Mouse (Mus musculus) granulocyte monocyte progenitor cell, adult 5-6 weeks (primary cell): ENCODE data around the gene Cipc. TPM values are rescaled to one million over a fixed set of nuclear protein-coding genes. Genes with fewer than 3 reads are reported as not detected.
A peak's percentile ranks its signal among the peaks of the same experiment; 100 is the strongest.

Experiments used
- ATAC-seq: replicated peaks from 2 replicates; pipeline ENCODE4 v1.8.0; 2016; ENCODE audit warnings: mild to moderate bottlenecking, moderate TSS enrichment, inconsistent platforms; ENCODE audit not compliant: poor library complexity, severe bottlenecking
- total RNA-seq, 2 experiments: library from RNA; stranded (forward) in 1 of 2; stranded (reverse) in 1 of 2; fragments of 200-712, 200-1000 nt in 1 of 2; fragments of >200 nt in 1 of 2; fragmentation: Nextera tagmentation in 1 of 2; gene quantifications; 2 replicates each; pipeline ENCODE4 v1.2.3; 2014 to 2017

Gene Cipc
- total RNA-seq (2014; fragmentation: Nextera tagmentation) (23.5 and 32.3 TPM in 2 replicates), total RNA-seq (2017) (18.5 and 19.9 TPM in 2 replicates)

- peak; percentile 84 for ATAC-seq
Measured at GRCm38 (mm10) chr12:86946862-86947574, at the start of gene Cipc. Cipc (plus strand) TSS chr12:86947043.

DNA sequence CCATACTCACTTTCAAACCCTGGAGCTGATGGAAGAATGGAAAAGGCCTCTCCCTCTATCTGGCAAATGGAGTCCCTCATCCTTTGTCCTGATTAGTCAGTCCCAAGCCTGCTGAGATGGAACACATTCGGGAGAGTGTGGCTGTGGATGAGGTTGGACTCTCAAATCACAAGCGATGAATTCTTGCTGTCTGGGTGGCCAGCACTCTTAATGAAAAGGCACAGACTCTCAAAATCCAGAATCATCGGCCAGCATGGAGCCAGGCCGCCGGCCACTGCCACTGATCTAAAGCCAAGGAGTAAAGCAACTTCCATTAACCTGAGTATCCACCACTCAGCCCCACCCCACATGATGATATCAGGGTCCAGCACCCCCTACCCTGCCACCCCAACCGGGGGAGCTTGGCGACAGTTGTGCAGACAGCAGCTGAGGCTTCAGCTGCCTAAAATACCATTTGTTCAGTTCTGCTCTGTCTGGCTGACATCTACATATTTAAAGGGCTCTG, 49.0 kb upstream of the Cipc start:
- no peak for ATAC-seq

- no peak for ATAC-seq
Measured at GRCm38 (mm10) chr12:86898448-86898847, 48.4 kb upstream of the Cipc start.

DNA sequence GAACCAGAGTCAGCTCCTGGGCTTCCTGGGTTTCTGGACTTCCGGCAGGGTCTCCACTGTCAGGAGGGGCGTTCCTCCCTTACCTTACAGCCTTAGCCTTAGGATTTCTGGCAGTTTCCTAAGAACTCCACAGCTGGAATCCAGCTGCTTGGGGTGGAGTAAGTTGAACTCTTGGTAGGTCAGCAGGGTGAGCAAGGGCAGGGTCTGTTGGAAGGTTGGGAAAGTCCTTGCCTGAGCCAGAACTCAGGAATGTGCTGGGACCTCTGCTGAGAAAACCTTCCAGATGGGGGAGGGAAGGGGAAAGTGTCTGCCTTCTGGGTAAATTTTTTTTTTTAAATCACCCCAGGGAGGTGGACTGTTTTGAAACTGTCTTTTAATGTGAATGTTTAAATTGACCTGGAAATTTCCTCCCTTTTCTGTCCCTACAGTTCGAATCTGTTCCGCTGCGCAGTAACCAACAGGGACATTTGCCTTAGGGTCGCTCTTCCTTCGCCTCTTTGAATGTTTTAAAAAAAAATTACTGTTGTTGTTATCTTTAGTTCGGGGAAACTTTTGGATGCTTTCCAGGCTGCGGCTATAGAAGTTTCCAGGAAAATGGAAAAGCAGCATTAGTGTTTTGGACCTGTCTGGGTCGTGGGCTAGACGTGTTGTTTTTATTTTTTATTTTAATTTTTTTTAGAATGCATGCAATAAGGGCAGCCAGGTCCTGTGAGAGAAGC, 47.2 kb upstream of the Cipc start:
- no peak for ATAC-seq

GRCm38 (mm10) chr12:86903828-86904806, 42.7 kb upstream of the Cipc start:
- no peak for ATAC-seq

DNA sequence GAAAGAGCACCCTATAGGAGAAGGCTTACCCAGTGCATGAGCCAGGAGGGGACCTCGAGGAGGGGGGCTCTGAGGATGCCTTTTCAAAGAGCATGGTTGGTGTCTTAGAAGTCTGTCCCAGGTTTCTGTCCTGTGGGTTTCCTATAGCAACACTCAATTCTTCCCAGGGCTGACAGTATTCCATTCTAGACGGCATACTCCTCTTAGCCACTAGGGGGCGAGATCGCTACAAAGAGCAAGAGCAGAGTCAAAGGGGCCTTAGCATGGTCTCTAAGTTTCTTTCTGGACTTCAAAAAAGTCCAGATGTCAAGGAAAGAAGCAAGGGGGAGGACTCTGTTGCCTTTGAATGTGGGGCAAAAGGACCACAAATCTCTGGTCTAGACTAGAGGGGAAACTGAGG, 41.6 kb upstream of the Cipc start:
- peak; percentile 56; the same call in 1 of the 2 replicates for ATAC-seq

GRCm38 (mm10) chr12:86905876-86906275, 41.0 kb upstream of the Cipc start:
- ATAC-seq = no peak

DNA sequence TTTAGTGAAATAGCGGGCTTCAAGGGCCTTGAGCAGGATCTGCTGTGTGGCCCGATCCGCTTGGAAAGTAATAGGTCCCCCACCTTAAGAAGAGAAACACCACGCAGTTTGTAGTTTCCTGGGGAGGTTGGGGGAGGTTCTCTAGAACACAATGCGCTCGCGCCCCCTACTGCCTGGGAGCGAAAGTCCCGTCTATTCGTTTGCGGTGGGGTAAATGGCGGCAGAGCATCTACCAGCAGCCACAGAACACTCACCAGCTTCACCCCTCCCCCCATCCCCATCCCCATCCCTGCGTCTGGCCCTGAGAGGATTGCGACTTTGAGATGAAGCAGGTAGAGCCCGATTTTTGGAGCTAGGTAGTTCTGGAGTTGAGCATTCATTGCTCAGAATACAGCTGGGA, 40.4 kb upstream of the Cipc start:
- ATAC-seq = peak; percentile 95

GRCm38 (mm10) chr12:86911482-86911931, 35.3 kb upstream of the Cipc start:
- ATAC-seq = no peak

GRCm38 (mm10) chr12:86912335-86913093, 34.3 kb upstream of the Cipc start:
- 0 out of 2 replicates have a peak, but pooled peaks have one; percentile 12 for ATAC-seq

GRCm38 (mm10) chr12:86914351-86914750, 32.5 kb upstream of the Cipc start:
- peak; percentile 42; the same call in 1 of the 2 replicates for ATAC-seq

GRCm38 (mm10) chr12:86914756-86915155, 32.1 kb upstream of the Cipc start:
- no peak; the same call in 1 of the 2 replicates for ATAC-seq

DNA sequence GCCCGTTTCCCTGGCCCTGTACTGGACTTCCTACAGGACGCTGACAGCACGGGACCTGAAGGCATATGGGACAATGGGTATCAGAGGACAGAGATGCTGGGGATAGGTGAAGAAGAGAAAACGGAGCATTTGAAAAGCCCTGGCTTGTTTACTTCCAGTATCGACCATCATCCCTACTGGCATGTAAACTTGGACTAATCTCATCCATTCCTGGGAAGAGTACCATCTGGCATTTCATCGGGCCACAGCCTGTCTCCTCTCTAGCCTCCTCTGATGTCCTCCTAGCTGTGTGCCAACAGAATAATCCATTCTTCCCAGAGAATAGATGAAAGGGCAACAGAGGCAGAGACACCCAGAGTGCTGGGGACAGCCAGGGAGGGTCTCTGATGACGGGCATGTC, 31.2 kb upstream of the Cipc start:
- ATAC-seq = no peak

- ATAC-seq = no peak
Measured at GRCm38 (mm10) chr12:86916796-86917573, 29.9 kb upstream of the Cipc start.

DNA sequence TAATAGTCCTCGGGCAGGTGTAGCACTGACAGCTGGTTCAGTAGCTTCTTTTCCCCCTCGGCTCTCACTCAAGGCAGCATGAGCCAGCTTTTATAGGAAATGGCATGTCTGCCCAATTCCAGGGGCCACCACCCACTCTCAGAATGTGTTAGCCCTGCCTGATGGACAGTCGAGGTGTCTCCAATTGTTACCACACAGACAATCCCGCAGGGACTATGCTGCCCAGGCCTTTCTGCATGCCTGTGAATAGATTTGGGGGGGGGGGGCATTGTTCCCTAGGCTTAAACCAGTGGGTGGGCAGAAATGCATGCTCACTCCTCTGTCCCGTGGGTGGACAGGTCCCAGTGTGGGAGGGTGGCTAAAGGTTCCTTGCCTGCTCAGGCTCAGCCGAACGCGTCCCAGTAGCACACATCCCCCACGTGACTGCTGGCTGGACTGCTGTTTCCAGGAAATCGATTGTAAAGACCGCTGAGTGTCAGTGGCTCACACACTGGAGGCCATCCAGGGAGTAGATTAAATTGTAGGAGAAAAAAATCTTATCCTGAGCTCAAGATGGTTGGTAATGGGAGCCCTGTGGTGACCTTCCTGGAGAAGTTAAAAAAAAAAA, 28.4 kb upstream of the Cipc start:
- ATAC-seq = no peak

DNA sequence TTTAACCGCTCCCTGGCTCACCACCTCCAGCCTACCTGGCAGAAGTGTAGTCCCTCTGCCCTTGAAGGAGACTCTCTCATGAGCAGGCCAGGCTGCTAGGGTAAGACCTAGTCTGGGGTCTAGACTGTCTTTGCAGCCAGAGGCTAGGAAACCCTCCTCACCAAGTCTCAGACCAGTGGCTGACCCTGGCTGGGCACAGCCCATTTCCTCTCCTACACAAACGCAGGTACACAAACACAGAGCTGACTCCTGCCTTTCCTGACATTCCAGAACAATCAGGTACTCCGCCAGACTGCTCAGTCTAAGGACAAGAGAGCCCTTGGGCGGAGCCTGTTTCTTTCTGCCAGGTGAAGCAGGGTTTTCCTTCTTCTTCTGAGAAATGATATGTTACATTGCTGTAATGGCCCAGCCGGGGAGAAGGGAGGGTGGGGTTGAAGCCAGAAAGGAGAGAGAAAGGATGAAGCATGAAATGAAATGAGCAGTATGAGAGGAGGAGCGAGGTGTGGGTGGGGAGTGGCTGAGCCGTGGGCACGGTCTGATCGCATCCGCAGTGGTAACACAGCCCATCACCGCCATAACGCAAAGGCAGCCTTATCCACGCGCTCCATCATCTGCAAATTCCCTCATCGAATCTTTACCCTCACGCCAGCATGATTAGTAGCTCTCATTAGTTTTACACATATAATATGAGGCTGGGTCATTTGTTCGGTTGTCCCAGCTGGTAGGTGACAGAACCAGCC, 27.7 kb upstream of the Cipc start:
- ATAC-seq = no peak

DNA sequence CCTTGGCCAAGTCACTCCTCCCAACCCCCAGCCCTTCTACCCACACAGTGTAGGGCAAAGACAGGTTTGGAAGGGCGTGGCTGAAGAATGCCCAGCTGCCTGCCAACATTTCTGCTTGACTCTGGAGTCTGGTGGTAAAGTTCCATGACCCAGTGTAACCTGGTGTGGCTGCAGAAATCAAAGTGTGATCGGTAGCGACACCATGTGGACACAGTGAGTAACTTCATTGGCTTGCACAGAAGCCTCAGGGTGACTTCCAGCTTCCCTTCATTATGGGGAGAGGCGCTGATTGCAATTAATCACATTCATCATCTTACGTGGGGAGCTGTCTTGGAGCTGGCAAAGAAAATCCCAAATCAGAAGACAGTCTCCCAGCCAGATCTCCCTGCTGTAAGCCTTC, 23.0 kb upstream of the Cipc start:
- peak; percentile 96 for ATAC-seq
